8 mouse cellular contexts compared by ENCODE assay signal in the genomic region with DNA sequence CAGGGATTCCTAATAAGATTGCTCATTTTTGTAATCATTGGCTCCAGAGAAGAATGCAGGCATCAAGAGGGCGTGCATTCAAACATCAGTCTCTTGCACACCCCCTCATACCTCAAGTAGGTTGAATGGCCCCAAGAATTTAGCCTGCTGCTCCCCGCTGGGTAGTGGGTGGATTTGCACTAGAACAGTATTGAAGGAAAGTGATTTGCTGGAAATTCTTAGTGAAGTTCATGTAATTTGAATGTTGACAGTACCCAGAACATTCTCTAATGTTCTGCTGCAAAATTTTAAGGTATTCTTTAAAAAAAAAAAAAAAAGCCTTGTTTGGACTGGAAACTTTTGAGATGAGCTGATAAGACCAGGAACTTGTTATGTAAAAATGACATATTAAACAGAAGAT. TPM values are rescaled to one million over a fixed set of nuclear protein-coding genes. Genes with fewer than 3 reads are reported as not detected.
DNase-seq lines count a peak whose midpoint lies in the region; ATAC-seq and TF ChIP-seq lines count a peak whose summit lies in the region.

No protein-coding gene starts in this region.

- H3K9ac ChIP-seq in heart, embryonic 12.5 days = peak overlapping the region; percentile 79
- peak overlapping the region; percentile 75 for H3K9ac ChIP-seq in CH12.LX (ENCODE audit: insufficient read depth, low read depth)
- H3K9ac ChIP-seq in forebrain, embryonic 14.5 days (ENCODE audit: low read length) = peak overlapping the region; percentile 81; the same call in 1 of the 2 replicates
- H3K9ac ChIP-seq in liver, postnatal 0 days (replicated peaks) = peak overlapping the region; percentile 84; the same call in 1 of the 2 replicates

- no peaks in the 10 kb centered on the region for H3K27me3 ChIP-seq in heart, embryonic 12.5 days (replicated peaks)
- no peaks in the 10 kb centered on the region for H3K27me3 ChIP-seq in CH12.LX (replicated peaks)
- no peaks in the 10 kb centered on the region for H3K27me3 ChIP-seq in forebrain, embryonic 14.5 days (replicated peaks; ENCODE audit: control insufficient read depth, insufficient read depth, low read length)
- H3K27me3 ChIP-seq in liver, postnatal 0 days (ENCODE audit: insufficient read depth, low read length) = no peaks in the 10 kb centered on the region

- H3K9me3 ChIP-seq in heart, embryonic 12.5 days (replicated peaks) = no peaks in the 10 kb centered on the region
- H3K9me3 ChIP-seq in CH12.LX (replicated peaks; ENCODE audit: low read length) = no peaks in the 10 kb centered on the region
- H3K9me3 ChIP-seq in forebrain, embryonic 14.5 days (replicated peaks; ENCODE audit: control insufficient read depth, low read length) = no peaks in the 10 kb centered on the region
- no peaks in the 10 kb centered on the region for H3K9me3 ChIP-seq in liver, postnatal 0 days (ENCODE audit: low read length)

- no peak for TF ChIP-seq CTCF in CH12.LX (conservative IDR thresholded peaks at IDR 0.05 in 1 of 2, IDR thresholded peaks at IDR 0.05 in 1 of 2; ENCODE audit: low read depth in 2 of 2, low read length in 2 of 2)
- TF ChIP-seq CTCF in liver, postnatal 0 days (IDR thresholded peaks at IDR 0.05; ENCODE audit: low read depth) = no peak

- TF ChIP-seq EP300 in CH12.LX (IDR thresholded peaks at IDR 0.05; ENCODE audit: low read length) = no peak
- TF ChIP-seq EP300 in liver, postnatal 0 days (IDR thresholded peaks at IDR 0.05; ENCODE audit: low read depth) = no peak

- DNase-seq in heart, adult 18-20 months = no peak
- DNase-seq in CH12.LX (ENCODE audit: extremely low read depth) = no peak
- no peak for DNase-seq in forebrain, embryonic 14.5 days (ENCODE audit: low spot score)
- DNase-seq in liver, postnatal 0 days = no peak
- no peak for DNase-seq in layer of hippocampus, adult 8-10 months (ENCODE audit: low spot score in 2 of 2)
- no peak for DNase-seq in spleen, postnatal 10 days (ENCODE audit: low spot score in 2 of 2)
- DNase-seq in lung, postnatal 10 days = no peak

- no peak for TF ChIP-seq RAD21 in CH12.LX (IDR thresholded peaks at IDR 0.05; ENCODE audit: low read depth, low read length)

- H3K79me2 ChIP-seq in CH12.LX (replicated peaks; ENCODE audit: control insufficient read depth, extremely low read depth, insufficient read depth, poor library complexity, severe bottlenecking) = peaks cover 31% of the 10 kb centered on the region

- peaks cover 7% of the 10 kb centered on the region for H3K4me1 ChIP-seq in heart, embryonic 12.5 days (replicated peaks)
- peaks cover 4 to 48% of the 10 kb centered on the region in 2 experiments for H3K4me1 ChIP-seq in CH12.LX (ENCODE audit: control insufficient read depth in 1 of 2, insufficient read depth in 2 of 2)
- peaks cover 10% of the 10 kb centered on the region for H3K4me1 ChIP-seq in forebrain, embryonic 14.5 days (ENCODE audit: control insufficient read depth, insufficient read depth, low read length)
- H3K4me1 ChIP-seq in liver, postnatal 0 days (ENCODE audit: insufficient read depth) = peaks cover 12% of the 10 kb centered on the region

- peak overlapping the region; percentile 65 for H3K4me3 ChIP-seq in heart, embryonic 12.5 days
- H3K4me3 ChIP-seq in CH12.LX (replicated peaks in 1 of 3; ENCODE audit: low read depth in 2 of 3, low read length in 2 of 3, poor library complexity in 1 of 3) = peak overlapping the region; percentile 91 to 100 (median 95)
- peak overlapping the region; percentile 82; the same call in 1 of the 2 replicates for H3K4me3 ChIP-seq in forebrain, embryonic 14.5 days (ENCODE audit: low read depth, low read length)
- peak overlapping the region; percentile 90 for H3K4me3 ChIP-seq in liver, postnatal 0 days (ENCODE audit: low read depth, low read length)

- no peak for TF ChIP-seq POLR2A in CH12.LX (IDR thresholded peaks at IDR 0.05; ENCODE audit: low read depth, low read length)

- no peaks in the 10 kb centered on the region for H3K36me3 ChIP-seq in heart, embryonic 12.5 days
- H3K36me3 ChIP-seq in CH12.LX (replicated peaks in 1 of 2; ENCODE audit: control insufficient read depth in 1 of 2, insufficient read depth in 1 of 2, low read length in 1 of 2) = peaks cover 5 to 9% of the 10 kb centered on the region in 2 experiments
- no peaks in the 10 kb centered on the region for H3K36me3 ChIP-seq in forebrain, embryonic 14.5 days (ENCODE audit: control insufficient read depth, insufficient read depth, low read length)
- no peaks in the 10 kb centered on the region for H3K36me3 ChIP-seq in liver, postnatal 0 days (replicated peaks; ENCODE audit: insufficient read depth, low read length)

- ATAC-seq in heart, embryonic 12.5 days (ENCODE audit: insufficient number of reproducible peaks, low FRiP score) = no peak
- ATAC-seq in forebrain, embryonic 14.5 days = no peak
- no peak for ATAC-seq in liver, postnatal 0 days

- peak overlapping the region; percentile 67 for H3K4me2 ChIP-seq in heart, embryonic 12.5 days
- peak overlapping the region; percentile 99 for H3K4me2 ChIP-seq in CH12.LX (ENCODE audit: insufficient read depth, low read depth, poor library complexity, severe bottlenecking)
- peak overlapping the region; percentile 80 for H3K4me2 ChIP-seq in forebrain, embryonic 14.5 days (ENCODE audit: low read length)
- peak overlapping the region; percentile 70 for H3K4me2 ChIP-seq in liver, postnatal 0 days (ENCODE audit: low read depth, low read length)

- WGBS in heart, embryonic 12.5 days = 48% methylated on average over 2 of the region's 2 CpGs
- 18% methylated on average over 2 of the region's 2 CpGs for WGBS in forebrain, embryonic 14.5 days
- 54% methylated on average over 2 of the region's 2 CpGs for WGBS in liver, postnatal 0 days (ENCODE audit: insufficient replicate concordance)

- in situ Hi-C loops in CH12.LX (cut with MboI; ENCODE audit: low pct_ligation_motif_present, low pct_unique_long_range_greater_than_20kb, low sequenced_read_pairs) = no loop called here

- dilution Hi-C loops in CH12.LX (cut with MboI; ENCODE audit: extremely low pct_ligation_motif_present, extremely low pct_unique_long_range_greater_than_20kb, low sequenced_read_pairs) = no loop called here

- H3K27ac ChIP-seq in heart, embryonic 12.5 days (ENCODE audit: poor library complexity, severe bottlenecking) = no peak overlapping the region
- H3K27ac ChIP-seq in CH12.LX (ENCODE audit: insufficient read depth, low read depth) = peak overlapping the region; percentile 93; the same call in 1 of the 2 replicates
- no peak overlapping the region for H3K27ac ChIP-seq in forebrain, embryonic 14.5 days (ENCODE audit: low read depth, low read length)
- no peak overlapping the region for H3K27ac ChIP-seq in liver, postnatal 0 days (ENCODE audit: low read depth)

TF ChIP-seq in CH12.LX, 34 proteins besides CTCF, POLR2A, EP300 and RAD21:
- TF ChIP-seq MAZ (IDR thresholded peaks at IDR 0.05; ENCODE audit: low read depth, low read length) (0 out of 2 replicates have a peak, but pooled peaks have one; percentile 24), PAX5 (IDR thresholded peaks at IDR 0.05; ENCODE audit: low read length) (no peak), ZNF384 (IDR thresholded peaks at IDR 0.05; ENCODE audit: low read depth, low read length) (peak; percentile 57; the same call in 1 of the 2 replicates), BHLHE40 (IDR thresholded peaks at IDR 0.05; ENCODE audit: low read depth, low read length) (no peak), ELF1 (IDR thresholded peaks at IDR 0.05; ENCODE audit: low read depth, low read length) (no peak), IRF4 (IDR thresholded peaks at IDR 0.05; ENCODE audit: low read depth, low read length) (no peak), CHD1 (IDR thresholded peaks at IDR 0.05; ENCODE audit: low read depth, low read length) (peak; percentile 78; the same call in 1 of the 2 replicates), MYC (IDR thresholded peaks at IDR 0.05; ENCODE audit: low read depth, low read length) (no peak), RCOR1 (conservative IDR thresholded peaks at IDR 0.05; ENCODE audit: low read depth, low read length) (no peak; the same call in 1 of the 2 replicates), MXI1 (IDR thresholded peaks at IDR 0.05; ENCODE audit: low read depth, low read length) (no peak), JUN (IDR thresholded peaks at IDR 0.05; ENCODE audit: insufficient read depth, low read depth, low read length) (no peak), ZKSCAN1 (IDR thresholded peaks at IDR 0.05; ENCODE audit: borderline replicate concordance, low read depth, low read length) (no peak), ZMIZ1 (IDR thresholded peaks at IDR 0.05; ENCODE audit: low read depth, low read length) (no peak), NELFE (IDR thresholded peaks at IDR 0.05; ENCODE audit: low read depth, low read length) (no peak), USF1 (IDR thresholded peaks at IDR 0.05; ENCODE audit: low read depth, low read length) (no peak), SIN3A (IDR thresholded peaks at IDR 0.05; ENCODE audit: low read length) (no peak), UBTF (IDR thresholded peaks at IDR 0.05; ENCODE audit: low read depth, low read length) (no peak)

RNA-seq across cellular contexts. Expression of a gene that starts 1.2 kb away (rescaled TPM):
- 12.0 and 12.9 TPM in 2 replicates for polyA plus RNA-seq in heart, embryonic 12.5 days (2016; fragmentation: Nextera tagmentation; extraction: Ambion mirVana)
- total RNA-seq in heart, adult 18-20 months (2021) = 10 to 100 TPM; 25.6 to 28.4 TPM
- total RNA-seq in CH12.LX (2012; rRNA removed) (19.4 and 20.2 TPM in 2 replicates), CH12.LX (2014; rRNA removed) (29.4 and 32.5 TPM in 2 replicates)
- polyA plus RNA-seq in CH12.LX (2012; ENCODE audit: insufficient read length, low read depth) = 22.0 and 22.1 TPM in 2 replicates
- polyA plus RNA-seq in forebrain, embryonic 14.5 days (2014; fragmentation: Nextera tagmentation; extraction: Ambion mirVana) = 11.4 and 16.5 TPM in 2 replicates
- 3.7 and 4.6 TPM in 2 replicates for polyA plus RNA-seq in liver, postnatal 0 days (2015; fragmentation: Nextera tagmentation; extraction: Ambion mirVana)
- total RNA-seq in layer of hippocampus, adult 8-10 months (2022) = 100 to 1,000 TPM in 2 of 4 experiments, 10 to 100 TPM in 2; 80.2 to 100 (median 92.0) TPM

RNA-seq across cellular contexts. Expression of a gene that starts 50.9 kb away (rescaled TPM):
- polyA plus RNA-seq in heart, embryonic 12.5 days (2016; fragmentation: Nextera tagmentation; extraction: Ambion mirVana) = 0.10 and 0.17 TPM in 2 replicates
- 1 to 10 TPM; 1.0 to 1.4 TPM for total RNA-seq in heart, adult 18-20 months (2021)
- total RNA-seq in CH12.LX (2012; rRNA removed) (10.9 and 11.7 TPM in 2 replicates), CH12.LX (2014; rRNA removed) (3.5 and 4.3 TPM in 2 replicates)
- polyA plus RNA-seq in CH12.LX (2012; ENCODE audit: insufficient read length, low read depth) = 7.5 and 7.7 TPM in 2 replicates
- 0.09 and 0.11 TPM in 2 replicates for polyA plus RNA-seq in forebrain, embryonic 14.5 days (2014; fragmentation: Nextera tagmentation; extraction: Ambion mirVana)
- 0.07 and 0.08 TPM in 2 replicates for polyA plus RNA-seq in liver, postnatal 0 days (2015; fragmentation: Nextera tagmentation; extraction: Ambion mirVana)
- total RNA-seq in layer of hippocampus, adult 8-10 months (2022) = under 1 TPM; 0.22 to 0.82 (median 0.42) TPM
